Mouse (Mus musculus): Measurements from ENCODE around the gene Map2k4. TPM values are rescaled to one million over a fixed set of nuclear protein-coding genes. Genes with fewer than 3 reads are reported as not detected.

Map2k4 gene
- polyA plus RNA-seq, 1 experiment: 7.6 TPM

- Histone ChIP-seq H3K27me3 (ENCODE audit: control insufficient read depth, insufficient read depth, low read length) (no peaks in the 10 kb centered on the region), H3K27ac (ENCODE audit: insufficient read depth, low read length) (no peak overlapping the region), H3K4me3 (ENCODE audit: extremely low read depth, insufficient read depth, insufficient read length) (no peak overlapping the region), H3K36me3 (ENCODE audit: control insufficient read depth, insufficient read depth, low read length) (no peaks in the 10 kb centered on the region; the same call in 1 of the 2 replicates), H3K4me1 (ENCODE audit: control insufficient read depth, insufficient read depth, insufficient read length) (0 out of 2 replicates have a peak, but pooled peaks cover 2% of the 10 kb centered on the region)
- DNase-seq (ENCODE audit: low read depth in 1 of 2, low spot score in 2 of 2): no peak
- TF ChIP-seq POLR2A (IDR thresholded peaks at IDR 0.05; ENCODE audit: low read depth, low read length) (no peak), CTCF (IDR thresholded peaks at IDR 0.05; ENCODE audit: extremely low read depth, insufficient read depth, insufficient read length, insufficient replicate concordance) (no peak)
- 96% methylated on average over 3 of the region's 3 CpGs for WGBS
Observed at GRCm38 (mm10) chr11:65743866-65744265, 44.2 kb downstream of the Map2k4 start.

GRCm38 (mm10) chr11:65740811-65741210 lies 47.3 kb downstream of the Map2k4 start:
- no peak for DNase-seq (ENCODE audit: low read depth in 1 of 2, low spot score in 2 of 2)
- Histone ChIP-seq H3K4me3 (ENCODE audit: extremely low read depth, insufficient read depth, insufficient read length) (no peak overlapping the region), H3K36me3 (ENCODE audit: control insufficient read depth, insufficient read depth, low read length) (no peaks in the 10 kb centered on the region; the same call in 1 of the 2 replicates), H3K4me1 (ENCODE audit: control insufficient read depth, insufficient read depth, insufficient read length) (0 out of 2 replicates have a peak, but pooled peaks cover 2% of the 10 kb centered on the region), H3K27me3 (ENCODE audit: control insufficient read depth, insufficient read depth, low read length) (no peaks in the 10 kb centered on the region), H3K27ac (ENCODE audit: insufficient read depth, low read length) (no peak overlapping the region)
- no peak for TF ChIP-seq POLR2A (IDR thresholded peaks at IDR 0.05; ENCODE audit: low read depth, low read length)
- no peak for TF ChIP-seq CTCF (IDR thresholded peaks at IDR 0.05; ENCODE audit: extremely low read depth, insufficient read depth, insufficient read length, insufficient replicate concordance)
- 92% methylated on average over 5 of the region's 5 CpGs for WGBS

- no peaks in the 10 kb centered on the region for H3K27me3 ChIP-seq (ENCODE audit: control insufficient read depth, insufficient read depth, low read length)
- TF ChIP-seq POLR2A (IDR thresholded peaks at IDR 0.05; ENCODE audit: low read depth, low read length) (no peak), CTCF (IDR thresholded peaks at IDR 0.05; ENCODE audit: extremely low read depth, insufficient read depth, insufficient read length, insufficient replicate concordance) (no peak)
- DNase-seq (ENCODE audit: low read depth in 1 of 2, low spot score in 2 of 2): no peak
- 44% methylated on average over 2 of the region's 2 CpGs for WGBS
- 0 out of 2 replicates have a peak, but pooled peaks cover 2% of the 10 kb centered on the region for H3K4me1 ChIP-seq (ENCODE audit: control insufficient read depth, insufficient read depth, insufficient read length)
- H3K4me3 ChIP-seq (ENCODE audit: extremely low read depth, insufficient read depth, insufficient read length): no peak overlapping the region
- no peaks in the 10 kb centered on the region; the same call in 1 of the 2 replicates for H3K36me3 ChIP-seq (ENCODE audit: control insufficient read depth, insufficient read depth, low read length)
- no peak overlapping the region for H3K27ac ChIP-seq (ENCODE audit: insufficient read depth, low read length)
Observed at GRCm38 (mm10) chr11:65740390-65740789, 47.7 kb downstream of the Map2k4 start.

GRCm38 (mm10) chr11:65739880-65740279 lies 48.2 kb downstream of the Map2k4 start:
- Histone ChIP-seq H3K4me1 (ENCODE audit: control insufficient read depth, insufficient read depth, insufficient read length) (0 out of 2 replicates have a peak, but pooled peaks cover 2% of the 10 kb centered on the region), H3K27ac (ENCODE audit: insufficient read depth, low read length) (no peak overlapping the region), H3K27me3 (ENCODE audit: control insufficient read depth, insufficient read depth, low read length) (no peaks in the 10 kb centered on the region), H3K4me3 (ENCODE audit: extremely low read depth, insufficient read depth, insufficient read length) (no peak overlapping the region), H3K36me3 (ENCODE audit: control insufficient read depth, insufficient read depth, low read length) (no peaks in the 10 kb centered on the region; the same call in 1 of the 2 replicates)
- no peak for DNase-seq (ENCODE audit: low read depth in 1 of 2, low spot score in 2 of 2)
- no peak for TF ChIP-seq POLR2A (IDR thresholded peaks at IDR 0.05; ENCODE audit: low read depth, low read length)
- TF ChIP-seq CTCF (IDR thresholded peaks at IDR 0.05; ENCODE audit: extremely low read depth, insufficient read depth, insufficient read length, insufficient replicate concordance): no peak

- Histone ChIP-seq H3K4me1 (ENCODE audit: control insufficient read depth, insufficient read depth, insufficient read length) (no peaks in the 10 kb centered on the region), H3K27me3 (ENCODE audit: control insufficient read depth, insufficient read depth, low read length) (no peaks in the 10 kb centered on the region), H3K36me3 (ENCODE audit: control insufficient read depth, insufficient read depth, low read length) (peaks cover 2% of the 10 kb centered on the region; the same call in 1 of the 2 replicates), H3K27ac (ENCODE audit: insufficient read depth, low read length) (no peak overlapping the region), H3K4me3 (ENCODE audit: extremely low read depth, insufficient read depth, insufficient read length) (no peak overlapping the region)
- TF ChIP-seq CTCF (IDR thresholded peaks at IDR 0.05; ENCODE audit: extremely low read depth, insufficient read depth, insufficient read length, insufficient replicate concordance): no peak
- no peak for TF ChIP-seq POLR2A (IDR thresholded peaks at IDR 0.05; ENCODE audit: low read depth, low read length)
- DNase-seq (ENCODE audit: low read depth in 1 of 2, low spot score in 2 of 2): no peak
- 36% methylated on average over 7 of the region's 7 CpGs for WGBS
Observed at GRCm38 (mm10) chr11:65734656-65735055, 53.4 kb downstream of the Map2k4 start.

- no peak for DNase-seq (ENCODE audit: low read depth in 1 of 2, low spot score in 2 of 2)
- 95% methylated on average over 6 of the region's 6 CpGs for WGBS
- Histone ChIP-seq H3K36me3 (ENCODE audit: control insufficient read depth, insufficient read depth, low read length) (peaks cover 5% of the 10 kb centered on the region; the same call in 1 of the 2 replicates), H3K4me3 (ENCODE audit: extremely low read depth, insufficient read depth, insufficient read length) (no peak overlapping the region), H3K27ac (ENCODE audit: insufficient read depth, low read length) (no peak overlapping the region), H3K27me3 (ENCODE audit: control insufficient read depth, insufficient read depth, low read length) (no peaks in the 10 kb centered on the region), H3K4me1 (ENCODE audit: control insufficient read depth, insufficient read depth, insufficient read length) (no peaks in the 10 kb centered on the region)
- TF ChIP-seq CTCF (IDR thresholded peaks at IDR 0.05; ENCODE audit: extremely low read depth, insufficient read depth, insufficient read length, insufficient replicate concordance) (no peak), POLR2A (IDR thresholded peaks at IDR 0.05; ENCODE audit: low read depth, low read length) (no peak)
Observed at GRCm38 (mm10) chr11:65729623-65730217, 58.4 kb downstream of the Map2k4 start.

- no peaks in the 10 kb centered on the region for H3K27me3 ChIP-seq (ENCODE audit: control insufficient read depth, insufficient read depth, low read length)
Observed at GRCm38 (mm10) chr11:65728906-65729305, 59.2 kb downstream of the Map2k4 start.

More at GRCm38 (mm10) chr11:65728906-65729305, 59.2 kb downstream of the Map2k4 start:
- DNase-seq (ENCODE audit: low read depth in 1 of 2, low spot score in 2 of 2): no peak
- Histone ChIP-seq H3K4me1 (ENCODE audit: control insufficient read depth, insufficient read depth, insufficient read length) (no peaks in the 10 kb centered on the region), H3K36me3 (ENCODE audit: control insufficient read depth, insufficient read depth, low read length) (peaks cover 3% of the 10 kb centered on the region; the same call in 1 of the 2 replicates), H3K4me3 (ENCODE audit: extremely low read depth, insufficient read depth, insufficient read length) (no peak overlapping the region), H3K27ac (ENCODE audit: insufficient read depth, low read length) (no peak overlapping the region)
- TF ChIP-seq POLR2A (IDR thresholded peaks at IDR 0.05; ENCODE audit: low read depth, low read length) (no peak), CTCF (IDR thresholded peaks at IDR 0.05; ENCODE audit: extremely low read depth, insufficient read depth, insufficient read length, insufficient replicate concordance) (no peak)
- 93% methylated on average over 4 of the region's 4 CpGs for WGBS

Measured in spleen, adult 2 months (tissue).